Mouse (Mus musculus) Patski (cell line): Measurements from ENCODE around the gene Ndufs4. TPM values are rescaled to one million over a fixed set of nuclear protein-coding genes. Genes with fewer than 3 reads are reported as not detected.
"Not testable (repeated sequence)": the region's sequence is repeated elsewhere in the genome, so short reads cannot be mapped to it uniquely, and the experiment has no call there.

Experiments
- ATAC-seq: fragments of 100-300 bp; one replicate; pipeline ENCODE4 v1.8.0; 2021
- CTCF ChIA-PET: fragments of 350-600 bp; sonication (Branson Sonifier 250); formaldehyde crosslinking; loops from one replicate; lab custom pipeline; 2022; ENCODE audit warnings: inconsistent platforms; lab: Charles Lee
- POLR2A ChIA-PET: fragments of 350-600 bp; sonication (Branson Sonifier 250); formaldehyde crosslinking; loops from one replicate; lab custom pipeline; 2022; ENCODE audit warnings: antibody characterized with exemption, inconsistent platforms; lab: Charles Lee
- DNase-seq: peaks from one replicate; pipeline ENCODE4 v3.0.0-alpha.2; 2011; ENCODE audit warnings: low read depth, low spot score
- H3K27me3 ChIP-seq: fragments of 371-371 bp; one replicate; pipeline ENCODE4 v1.5.1; 2021
- CTCF ChIP-seq: fragments of 100-300 bp; IDR thresholded peaks from one replicate; pipeline ENCODE4 v1.5.1; 2021
- in situ Hi-C: fragments of 300-500 bp; cut with MboI; formaldehyde crosslinking; loops from 3 replicates; pipeline ENCODE4 v1.11.1; 2018; ENCODE audit warnings: low pct_unique_long_range_greater_than_20kb, mixed read lengths
- polyA plus RNA-seq: library from polyadenylated mRNA; unstranded; gene quantifications from one replicate; pipeline ENCODE4 v1.2.3, GENCODE M21; 2021

Gene Ndufs4
- polyA plus RNA-seq, 1 experiment from 2014 or later, result 352 TPM

GRCm38 (mm10) chr13:114296556-114296955, 91.5 kb downstream of the Ndufs4 start:
- H3K27me3 ChIP-seq, result no peaks in the 10 kb centered on the region
- no peak for ATAC-seq

GRCm38 (mm10) chr13:114289411-114289810, 98.6 kb downstream of the Ndufs4 start:
- in situ Hi-C loops, result loop anchor here (25.0 kb wide), 1 partner anchor 402 kb away; no protein-coding TSS in a partner anchor
- DNase-seq, result no peak
- no peaks in the 10 kb centered on the region for H3K27me3 ChIP-seq
- ATAC-seq, result no peak
- ChIA-PET POLR2A (no interaction called here), CTCF (no interaction called here)
- TF ChIP-seq CTCF, result no peak

More at GRCm38 (mm10) chr13:114296556-114296955, 91.5 kb downstream of the Ndufs4 start:
- no peak for TF ChIP-seq CTCF
- CTCF ChIA-PET, result interaction anchor here (1.7 kb wide), 1 partner anchor 12 kb away, joined by 3 read pairs; no protein-coding TSS in a partner anchor
- POLR2A ChIA-PET, result no interaction called here
- DNase-seq, result no peak
- in situ Hi-C loops, result loop anchor here (25.0 kb wide), 1 partner anchor 409 kb away; no protein-coding TSS in a partner anchor

- DNase-seq (no peak), ATAC-seq (no peak)
- CTCF ChIA-PET, result no interaction called here
- in situ Hi-C loops, result loop anchor here (25.0 kb wide), 1 partner anchor 401 kb away; no protein-coding TSS in a partner anchor
- no peaks in the 10 kb centered on the region for H3K27me3 ChIP-seq
- no peak for TF ChIP-seq CTCF
- POLR2A ChIA-PET, result no interaction called here
Measured at GRCm38 (mm10) chr13:114288511-114288910, 99.5 kb downstream of the Ndufs4 start.

- CTCF ChIA-PET, H3K27me3 ChIP-seq, DNase-seq, POLR2A ChIA-PET, ATAC-seq: not testable (repeated sequence)
- in situ Hi-C loops, result loop anchor here (25.0 kb wide), 1 partner anchor 391 kb away; no protein-coding TSS in a partner anchor
Measured at GRCm38 (mm10) chr13:114278690-114279089, 109.4 kb downstream of the Ndufs4 start.

GRCm38 (mm10) chr13:114277277-114277676, 110.8 kb downstream of the Ndufs4 start:
- in situ Hi-C loops, result loop anchor here (25.0 kb wide), 1 partner anchor 390 kb away; no protein-coding TSS in a partner anchor

GRCm38 (mm10) chr13:114271410-114272105, 116.5 kb downstream of the Ndufs4 start:
- ATAC-seq (no peak), DNase-seq (no peak)
- CTCF ChIA-PET, result interaction anchor here (1.5 kb wide), 1 partner anchor 13 kb away, joined by 5 read pairs; no protein-coding TSS in a partner anchor
- TF ChIP-seq CTCF, result no peak
- POLR2A ChIA-PET, result no interaction called here
- in situ Hi-C loops, result no loop called here
- no peaks in the 10 kb centered on the region for H3K27me3 ChIP-seq

More at GRCm38 (mm10) chr13:114277277-114277676, 110.8 kb downstream of the Ndufs4 start:
- ATAC-seq (no peak), DNase-seq (no peak)
- no peak for TF ChIP-seq CTCF
- no peaks in the 10 kb centered on the region for H3K27me3 ChIP-seq
- ChIA-PET POLR2A (no interaction called here), CTCF (interaction anchor here (1.2 kb wide), 1 partner anchor 11 kb away, joined by 3 read pairs; no protein-coding TSS in a partner anchor)

- no peak for DNase-seq
- H3K27me3 ChIP-seq, result no peaks in the 10 kb centered on the region
- CTCF ChIA-PET, result no interaction called here
- no peak for TF ChIP-seq CTCF
- in situ Hi-C loops, result no loop called here
- POLR2A ChIA-PET, result no interaction called here
- ATAC-seq, result no peak
Measured at GRCm38 (mm10) chr13:114267741-114268140, 120.3 kb downstream of the Ndufs4 start.

- CTCF ChIA-PET, result no interaction called here
- in situ Hi-C loops, result no loop called here
- DNase-seq (no peak), ATAC-seq (no peak)
- no peak for TF ChIP-seq CTCF
- no peaks in the 10 kb centered on the region for H3K27me3 ChIP-seq
- POLR2A ChIA-PET, result no interaction called here
Measured at GRCm38 (mm10) chr13:114260486-114261205, 127.4 kb downstream of the Ndufs4 start.

GRCm38 (mm10) chr13:114254697-114255096, 133.4 kb downstream of the Ndufs4 start:
- peak; percentile 57 for DNase-seq

More at GRCm38 (mm10) chr13:114254697-114255096, 133.4 kb downstream of the Ndufs4 start:
- TF ChIP-seq CTCF, result no peak
- ATAC-seq, result peak; percentile 89
- H3K27me3 ChIP-seq, result no peaks in the 10 kb centered on the region
- ChIA-PET POLR2A (no interaction called here), CTCF (no interaction called here)
- in situ Hi-C loops, result no loop called here

Other genes with a start within 250 kb of the Ndufs4 start
- 2,016 TPM for gene Fst, start 70.7 kb upstream of the Ndufs4 start, polyA plus RNA-seq